Mouse (Mus musculus) liver, adult 2 months (tissue): ENCODE measurements around the gene Slc7a8.

ENCODE experiments used
- CTCF ChIP-seq: fragments of 200-500 bp; IDR thresholded peaks from 2 replicates; pipeline ENCODE4 v1.5.1; 2011; ENCODE audit warnings: low read depth, low read length, control low read depth
- POLR2A ChIP-seq: fragments of 200-500 bp; IDR thresholded peaks from 2 replicates; pipeline ENCODE4 v1.6.1; 2011; ENCODE audit warnings: low read length, control low read depth; ENCODE audit not compliant: insufficient read depth; ENCODE audit errors: extremely low read depth

GRCm38 (mm10) chr14:54687251-54687650, 94.5 kb downstream of the Slc7a8 start:
- TF ChIP-seq CTCF (no peak), POLR2A (no peak)
